Mouse (Mus musculus): ENCODE measurements around the gene Xpa. TPM values are rescaled to one million over a fixed set of nuclear protein-coding genes. Genes with fewer than 3 reads are reported as not detected.

The Xpa gene
- polyA plus RNA-seq, 1 experiment: 42.2 TPM

DNA sequence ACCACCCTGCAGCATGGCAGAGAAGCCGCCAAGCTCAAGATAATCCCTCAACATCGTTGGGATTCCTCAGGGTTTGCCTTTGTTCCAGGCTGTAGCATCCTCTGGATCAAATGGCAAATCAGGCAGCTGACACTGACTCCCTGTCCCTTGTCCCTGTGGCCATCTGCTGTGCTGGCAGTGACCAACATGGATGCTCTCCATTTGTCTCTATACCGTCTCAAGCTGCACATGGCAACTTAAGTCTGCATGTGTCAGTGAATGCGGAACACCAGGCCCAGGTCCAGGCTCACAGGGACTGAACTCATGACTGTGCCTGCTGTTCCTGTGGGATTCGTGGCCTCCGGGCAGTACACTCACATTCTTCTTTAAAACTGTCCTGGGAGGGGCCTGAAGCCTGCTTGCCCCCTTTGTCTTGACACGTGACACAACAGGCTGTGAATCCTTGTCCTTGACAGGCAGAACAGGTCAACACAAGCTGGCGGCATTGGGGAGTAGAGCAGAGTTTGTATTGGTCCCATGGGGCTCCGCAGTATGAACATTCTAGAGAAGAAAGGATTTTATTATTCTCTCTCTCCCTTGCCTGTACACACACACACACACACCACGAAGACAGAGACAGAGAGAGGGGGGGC, 79.5 kb downstream of the Xpa start:
- Histone ChIP-seq H3K27me3 (ENCODE audit: control insufficient read depth, insufficient read depth, low read length) (no peaks in the 10 kb centered on the region), H3K4me1 (ENCODE audit: control insufficient read depth, insufficient read depth, insufficient read length, low read length) (no peaks in the 10 kb centered on the region), H3K4me3 (ENCODE audit: low read depth, low read length) (no peak overlapping the region), H3K36me3 (ENCODE audit: control insufficient read depth, insufficient read depth, low read length) (peaks cover 59% of the 10 kb centered on the region), H3K27ac (ENCODE audit: insufficient read depth, low read depth, low read length) (no peak overlapping the region)
- TF ChIP-seq POLR2A (IDR thresholded peaks at IDR 0.05; ENCODE audit: low read depth, low read length) (no peak), CTCF (IDR thresholded peaks at IDR 0.05; ENCODE audit: extremely low read depth, insufficient read length, insufficient replicate concordance, low read depth, low read length) (no peak)
- 85% methylated on average over 10 of the region's 10 CpGs for WGBS

DNA sequence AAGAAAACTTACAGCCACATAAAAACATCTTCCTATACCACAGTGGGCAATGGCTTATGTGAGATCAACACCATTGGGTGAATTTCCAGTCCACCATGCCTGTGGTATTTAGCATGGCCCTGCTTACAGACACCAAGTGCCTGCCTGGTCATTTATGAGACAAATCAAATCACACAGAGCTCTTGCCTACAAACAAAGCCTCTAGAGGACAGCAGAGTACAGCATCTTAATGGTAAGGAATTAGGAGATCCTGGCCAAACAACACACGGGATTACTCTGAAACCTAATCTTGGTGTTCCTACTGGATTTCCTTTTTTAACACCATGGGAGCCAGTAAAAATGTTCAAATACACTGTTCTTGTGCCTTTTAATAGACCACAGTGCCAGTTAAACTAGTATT, 80.8 kb downstream of the Xpa start:
- H3K27me3 ChIP-seq (ENCODE audit: control insufficient read depth, insufficient read depth, low read length): no peaks in the 10 kb centered on the region
- WGBS: 79% methylated on average over 1 of the region's 1 CpGs
- TF ChIP-seq CTCF (IDR thresholded peaks at IDR 0.05; ENCODE audit: extremely low read depth, insufficient read length, insufficient replicate concordance, low read depth, low read length) (no peak), POLR2A (IDR thresholded peaks at IDR 0.05; ENCODE audit: low read depth, low read length) (no peak)
- H3K27ac ChIP-seq (ENCODE audit: insufficient read depth, low read depth, low read length): no peak overlapping the region
- peaks cover 54% of the 10 kb centered on the region for H3K36me3 ChIP-seq (ENCODE audit: control insufficient read depth, insufficient read depth, low read length)
- no peak overlapping the region for H3K4me3 ChIP-seq (ENCODE audit: low read depth, low read length)
- no peaks in the 10 kb centered on the region for H3K4me1 ChIP-seq (ENCODE audit: control insufficient read depth, insufficient read depth, insufficient read length, low read length)

DNA sequence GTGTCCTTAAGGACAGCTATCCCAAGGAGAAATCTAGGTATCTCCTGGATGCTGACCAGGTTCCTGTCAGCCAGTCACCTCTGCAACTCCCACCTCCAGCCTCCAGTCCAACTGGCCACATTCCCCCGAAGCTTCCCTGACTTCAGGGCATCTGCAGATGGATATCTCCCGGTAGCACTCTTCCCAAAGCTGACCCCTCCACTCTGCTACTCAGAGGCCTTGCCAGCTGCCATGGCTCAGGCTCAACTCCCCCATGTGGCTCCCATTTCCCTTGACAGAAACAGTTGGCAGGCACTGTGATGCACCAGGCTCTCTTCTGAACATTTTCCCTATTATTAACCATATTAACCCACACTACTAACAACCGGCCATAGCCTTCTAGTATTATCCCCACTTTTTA, 84.8 kb downstream of the Xpa start:
- 62% methylated on average over 3 of the region's 3 CpGs for WGBS
- TF ChIP-seq POLR2A (IDR thresholded peaks at IDR 0.05; ENCODE audit: low read depth, low read length): no peak
- no peak for TF ChIP-seq CTCF (IDR thresholded peaks at IDR 0.05; ENCODE audit: extremely low read depth, insufficient read length, insufficient replicate concordance, low read depth, low read length)
- Histone ChIP-seq H3K4me3 (ENCODE audit: low read depth, low read length) (no peak overlapping the region), H3K36me3 (ENCODE audit: control insufficient read depth, insufficient read depth, low read length) (peaks cover 16% of the 10 kb centered on the region), H3K27me3 (ENCODE audit: control insufficient read depth, insufficient read depth, low read length) (no peaks in the 10 kb centered on the region), H3K27ac (ENCODE audit: insufficient read depth, low read depth, low read length) (no peak overlapping the region), H3K4me1 (ENCODE audit: control insufficient read depth, insufficient read depth, insufficient read length, low read length) (no peaks in the 10 kb centered on the region)

DNA sequence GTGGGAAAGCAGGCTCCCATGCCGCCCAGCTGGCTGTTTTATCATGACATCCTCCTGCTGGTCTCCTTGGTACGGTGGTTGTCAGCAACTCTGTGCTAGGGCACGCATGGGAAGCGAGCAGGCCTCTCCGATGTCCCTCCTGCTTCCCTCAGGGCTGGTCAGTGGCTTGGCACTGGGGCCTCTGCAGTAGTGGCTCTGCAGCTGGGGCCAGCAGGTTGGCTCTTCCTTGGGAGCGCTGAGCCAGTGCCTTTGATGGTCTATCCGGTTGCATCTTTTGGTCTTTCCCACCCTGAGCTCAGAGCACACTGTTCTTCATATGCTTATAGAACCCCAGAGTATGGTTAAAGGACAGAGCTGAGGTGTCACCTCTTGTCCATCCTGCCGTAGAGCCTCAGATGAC, 86.0 kb downstream of the Xpa start:
- H3K27me3 ChIP-seq (ENCODE audit: control insufficient read depth, insufficient read depth, low read length): no peaks in the 10 kb centered on the region
- H3K4me3 ChIP-seq (ENCODE audit: low read depth, low read length): no peak overlapping the region
- no peak for TF ChIP-seq POLR2A (IDR thresholded peaks at IDR 0.05; ENCODE audit: low read depth, low read length)
- no peak for TF ChIP-seq CTCF (IDR thresholded peaks at IDR 0.05; ENCODE audit: extremely low read depth, insufficient read length, insufficient replicate concordance, low read depth, low read length)
- H3K36me3 ChIP-seq (ENCODE audit: control insufficient read depth, insufficient read depth, low read length): peaks cover 6% of the 10 kb centered on the region
- H3K4me1 ChIP-seq (ENCODE audit: control insufficient read depth, insufficient read depth, insufficient read length, low read length): no peaks in the 10 kb centered on the region
- H3K27ac ChIP-seq (ENCODE audit: insufficient read depth, low read depth, low read length): no peak overlapping the region
- 88% methylated on average over 8 of the region's 8 CpGs for WGBS

Other genes starting within 250 kb of the Xpa start
- 8.7 and 21.9 TPM in 2 replicates for gene Tdrd7, start 231.0 kb downstream of the Xpa start, polyA plus RNA-seq (2012; rRNA removed)
- gene Tmod1, start 157.4 kb downstream of the Xpa start, polyA plus RNA-seq (2012; rRNA removed): 0.67 and 1.2 TPM in 2 replicates
- 6.0 and 6.9 TPM in 2 replicates for gene Ncbp1, start 57.7 kb downstream of the Xpa start, polyA plus RNA-seq (2012; rRNA removed)
- 3.6 and 6.5 TPM in 2 replicates for gene Tstd2, start 57.6 kb downstream of the Xpa start, polyA plus RNA-seq (2012; rRNA removed)
- gene Foxe1, start 147.3 kb upstream of the Xpa start, polyA plus RNA-seq (2012; rRNA removed): 0.04 TPM in 1 of 2 replicates, not detected in the other
- gene Trmo, start 193.1 kb upstream of the Xpa start, polyA plus RNA-seq (2012; rRNA removed): 2.0 and 3.1 TPM in 2 replicates
- 0.04 TPM in 1 of 2 replicates, not detected in the other for gene Hemgn, start 217.2 kb upstream of the Xpa start, polyA plus RNA-seq (2012; rRNA removed)